Mouse (Mus musculus): ENCODE results near the gene Cirbp. TPM values are rescaled to one million over a fixed set of nuclear protein-coding genes. Genes with fewer than 3 reads are reported as not detected.

Gene Cirbp
- polyA plus RNA-seq, 1 experiment from 2014 or later: 222 TPM

DNA sequence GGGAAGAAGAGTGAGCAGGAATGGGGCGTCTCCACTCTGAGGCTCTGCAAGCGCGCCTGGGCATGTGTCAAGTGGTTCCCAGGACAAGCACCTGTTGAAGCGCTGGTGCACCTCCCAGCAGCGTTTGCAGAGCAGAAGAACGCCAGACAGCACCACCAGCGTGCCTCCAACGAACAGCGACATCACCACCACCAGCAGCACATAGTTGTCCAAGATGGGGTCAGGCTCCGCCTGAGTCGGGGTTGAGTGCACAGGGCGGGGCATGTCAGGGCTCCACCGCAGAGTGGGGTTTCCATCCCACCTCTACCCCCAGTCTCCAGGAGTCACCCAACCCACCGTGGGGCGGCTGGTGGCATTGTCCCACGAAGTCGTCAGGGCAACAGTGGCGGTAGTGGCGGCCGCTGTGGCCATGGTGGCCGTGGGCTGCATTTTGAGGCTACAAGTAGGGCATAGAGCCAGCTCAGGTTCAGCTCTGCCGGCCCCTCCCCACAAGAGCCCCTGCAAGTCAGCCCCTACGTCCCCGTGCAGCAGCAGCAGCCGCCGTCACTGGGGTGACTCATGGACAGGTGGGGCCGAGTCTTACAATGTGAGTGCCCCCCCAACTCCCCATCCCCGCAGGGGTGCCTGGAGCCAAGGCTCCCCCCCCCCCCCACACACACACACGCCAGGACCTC lies 28.7 kb upstream of the Cirbp start:
- no peak for ATAC-seq
- Histone ChIP-seq H3K27me3 (replicated peaks; ENCODE audit: control insufficient read depth, insufficient read depth, low read length) (peaks cover 26% of the 10 kb centered on the region; the same call in 1 of the 2 replicates), H3K4me2 (replicated peaks; ENCODE audit: low read depth) (peak overlapping the region; percentile 98), H3K4me3 (ENCODE audit: low read depth, low read length) (peak overlapping the region; percentile 57), H3K9ac (ENCODE audit: low read depth, low read length) (0 out of 2 replicates have a peak overlapping the region, but pooled peaks have one; percentile 22), H3K9me3 (ENCODE audit: control insufficient read depth) (no peaks in the 10 kb centered on the region), H3K27ac (ENCODE audit: low read depth, low read length) (no peak overlapping the region), H3K4me1 (replicated peaks; ENCODE audit: control insufficient read depth, insufficient read depth, low read length) (peaks cover 7% of the 10 kb centered on the region; the same call in 1 of the 2 replicates), H3K36me3 (ENCODE audit: control insufficient read depth, insufficient read depth) (peaks cover 5% of the 10 kb centered on the region; the same call in 1 of the 2 replicates)
- 5% methylated on average over 28 of the region's 29 CpGs for WGBS
- 0 out of 2 replicates have a peak, but pooled peaks have one; percentile 2 for TF ChIP-seq CTCF (IDR thresholded peaks at IDR 0.05; ENCODE audit: low read depth)

GRCm38 (mm10) chr10:80137626-80138552 lies 27.9 kb upstream of the Cirbp start:
- Histone ChIP-seq H3K9ac (ENCODE audit: low read depth, low read length) (no peak overlapping the region), H3K4me3 (ENCODE audit: low read depth, low read length) (peak overlapping the region; percentile 57), H3K36me3 (ENCODE audit: control insufficient read depth, insufficient read depth) (no peaks in the 10 kb centered on the region), H3K4me1 (replicated peaks; ENCODE audit: control insufficient read depth, insufficient read depth, low read length) (peaks cover 9% of the 10 kb centered on the region; the same call in 1 of the 2 replicates), H3K27me3 (replicated peaks; ENCODE audit: control insufficient read depth, insufficient read depth, low read length) (peaks cover 26% of the 10 kb centered on the region; the same call in 1 of the 2 replicates), H3K9me3 (ENCODE audit: control insufficient read depth) (no peaks in the 10 kb centered on the region), H3K4me2 (replicated peaks; ENCODE audit: low read depth) (peak overlapping the region; percentile 98), H3K27ac (ENCODE audit: low read depth, low read length) (no peak overlapping the region)
- no peak for TF ChIP-seq CTCF (IDR thresholded peaks at IDR 0.05; ENCODE audit: low read depth)
- no peak for ATAC-seq
- 8% methylated on average over 31 of the region's 33 CpGs for WGBS

DNA sequence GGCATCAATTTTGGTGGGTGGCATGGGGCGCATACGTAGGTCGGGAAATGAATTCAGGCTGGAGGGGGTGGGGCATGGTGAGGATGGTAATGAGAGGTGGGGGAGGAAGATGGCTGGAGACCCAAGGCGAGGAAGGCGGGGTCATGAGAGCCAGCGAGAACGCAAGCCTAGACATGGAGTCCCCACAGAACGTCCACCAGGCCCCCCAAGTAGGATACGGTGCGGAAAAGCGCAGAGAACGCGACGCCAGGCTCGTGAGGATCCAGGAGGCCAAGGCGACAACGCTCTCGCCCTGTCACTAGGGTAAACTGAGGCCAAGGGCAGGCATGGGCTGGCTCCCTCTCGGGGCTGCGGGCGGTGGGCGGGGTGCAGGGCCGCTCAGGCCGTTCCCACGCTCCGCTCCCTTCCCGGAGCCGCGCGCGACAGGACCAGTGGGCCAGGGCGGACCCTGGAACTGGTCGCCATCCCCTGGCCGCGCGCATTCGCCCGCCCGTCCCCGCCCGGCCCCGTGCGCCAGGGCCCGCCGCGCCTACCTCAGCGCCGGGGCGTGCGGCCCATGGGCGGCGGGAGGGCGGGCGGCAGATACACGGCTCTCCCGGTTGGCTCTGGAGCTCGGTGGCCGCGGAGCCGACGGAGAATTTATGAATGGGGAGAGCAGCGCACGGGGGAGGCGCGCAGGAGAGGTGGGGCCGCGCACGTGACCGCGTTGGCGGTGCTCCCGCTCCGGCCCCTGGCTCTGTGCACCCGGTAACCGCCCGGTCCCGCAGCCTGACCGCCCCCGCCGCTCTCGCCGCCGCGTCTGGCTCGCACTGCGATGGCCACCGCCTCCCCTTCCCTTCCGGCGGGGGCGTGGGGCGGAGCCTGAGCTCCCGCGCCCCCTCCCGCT lies 27.0 kb upstream of the Cirbp start, which contains the start of gene Atp5d:
Atp5d (plus strand) TSS at position 80 of the 886 bp plus-strand sequence.
- WGBS: under 1% methylated on average over 70 of the region's 94 CpGs
- Histone ChIP-seq H3K9ac (ENCODE audit: low read depth, low read length) (peak within 1 kb of the TSS; percentile 60), H3K9me3 (ENCODE audit: control insufficient read depth) (no peaks in the 10 kb centered on the region), H3K27ac (ENCODE audit: low read depth, low read length) (no peak within 1 kb of the TSS), H3K4me3 (ENCODE audit: low read depth, low read length) (peak within 1 kb of the TSS; percentile 57), H3K4me2 (replicated peaks; ENCODE audit: low read depth) (peak within 1 kb of the TSS; percentile 98), H3K4me1 (replicated peaks; ENCODE audit: control insufficient read depth, insufficient read depth, low read length) (peaks cover 10% of the 10 kb centered on the region; the same call in 1 of the 2 replicates), H3K27me3 (replicated peaks; ENCODE audit: control insufficient read depth, insufficient read depth, low read length) (peaks cover 26% of the 10 kb centered on the region; the same call in 1 of the 2 replicates), H3K36me3 (ENCODE audit: control insufficient read depth, insufficient read depth) (peaks cover 6% of the 10 kb centered on the region; the same call in 1 of the 2 replicates)
- TF ChIP-seq CTCF (IDR thresholded peaks at IDR 0.05; ENCODE audit: low read depth): no peak
- ATAC-seq: no peak

GRCm38 (mm10) chr10:80139439-80139775 lies 26.4 kb upstream of the Cirbp start:
- WGBS: 0% methylated on average over 9 of the region's 10 CpGs
- no peak for TF ChIP-seq CTCF (IDR thresholded peaks at IDR 0.05; ENCODE audit: low read depth)
- Histone ChIP-seq H3K4me1 (replicated peaks; ENCODE audit: control insufficient read depth, insufficient read depth, low read length) (peaks cover 10% of the 10 kb centered on the region; the same call in 1 of the 2 replicates), H3K9me3 (ENCODE audit: control insufficient read depth) (no peaks in the 10 kb centered on the region), H3K36me3 (ENCODE audit: control insufficient read depth, insufficient read depth) (peaks cover 12% of the 10 kb centered on the region), H3K4me3 (ENCODE audit: low read depth, low read length) (peak overlapping the region; percentile 57), H3K27me3 (replicated peaks; ENCODE audit: control insufficient read depth, insufficient read depth, low read length) (peaks cover 26% of the 10 kb centered on the region; the same call in 1 of the 2 replicates), H3K4me2 (replicated peaks; ENCODE audit: low read depth) (peak overlapping the region; percentile 98), H3K9ac (ENCODE audit: low read depth, low read length) (peak overlapping the region; percentile 60), H3K27ac (ENCODE audit: low read depth, low read length) (no peak overlapping the region)
- ATAC-seq: no peak

- Histone ChIP-seq H3K4me2 (replicated peaks; ENCODE audit: low read depth) (no peak overlapping the region), H3K4me3 (ENCODE audit: low read depth, low read length) (no peak overlapping the region), H3K27me3 (replicated peaks; ENCODE audit: control insufficient read depth, insufficient read depth, low read length) (peaks cover 26% of the 10 kb centered on the region; the same call in 1 of the 2 replicates), H3K36me3 (ENCODE audit: control insufficient read depth, insufficient read depth) (peaks cover 19% of the 10 kb centered on the region), H3K27ac (ENCODE audit: low read depth, low read length) (no peak overlapping the region), H3K9me3 (ENCODE audit: control insufficient read depth) (no peaks in the 10 kb centered on the region), H3K9ac (ENCODE audit: low read depth, low read length) (no peak overlapping the region), H3K4me1 (replicated peaks; ENCODE audit: control insufficient read depth, insufficient read depth, low read length) (peaks cover 10% of the 10 kb centered on the region; the same call in 1 of the 2 replicates)
- WGBS: 76% methylated on average over 11 of the region's 11 CpGs
- ATAC-seq: no peak
- TF ChIP-seq CTCF (IDR thresholded peaks at IDR 0.05; ENCODE audit: low read depth): no peak
Observed at GRCm38 (mm10) chr10:80139975-80140665, 25.7 kb upstream of the Cirbp start.
